Mouse (Mus musculus) thymus, adult 2 months (tissue): ENCODE results near the gene Erbin. TPM values are rescaled to one million over a fixed set of nuclear protein-coding genes. Genes with fewer than 3 reads are reported as not detected.

Experiments used
- DNase-seq: peaks from one replicate; pipeline ENCODE4 v3.0.0; 2021
- H3K27ac ChIP-seq: fragments of 200-500 bp; 2 replicates; pipeline ENCODE4 v1.5.1; 2012; ENCODE audit warnings: low read length, control low read depth; ENCODE audit not compliant: control insufficient read depth, insufficient read depth
- H3K27me3 ChIP-seq: fragments of 200-500 bp; 2 replicates; pipeline ENCODE4 v1.6.1; 2012; ENCODE audit warnings: mild to moderate bottlenecking, low read length, moderate library complexity, mixed read lengths; ENCODE audit not compliant: control insufficient read depth, insufficient read depth
- H3K36me3 ChIP-seq: fragments of 200-500 bp; 2 replicates; pipeline ENCODE4 v1.6.1; 2012; ENCODE audit warnings: mild to moderate bottlenecking, low read length, moderate library complexity; ENCODE audit not compliant: control insufficient read depth, insufficient read depth
- H3K4me1 ChIP-seq: fragments of 200-500 bp; replicated peaks from 2 replicates; pipeline ENCODE4 v1.6.1; 2012; ENCODE audit warnings: low read length; ENCODE audit not compliant: control insufficient read depth, insufficient read depth
- H3K4me3 ChIP-seq: fragments of 200-500 bp; 2 replicates; pipeline ENCODE4 v1.5.1; 2012; ENCODE audit warnings: mild to moderate bottlenecking, low read length, control low read depth, moderate library complexity; ENCODE audit not compliant: control insufficient read depth, insufficient read depth
- CTCF ChIP-seq: fragments of 200-500 bp; IDR thresholded peaks from 2 replicates; pipeline ENCODE4 v1.5.1; 2012; ENCODE audit warnings: mild to moderate bottlenecking, control low read depth, low read length, moderate library complexity, borderline replicate concordance; ENCODE audit not compliant: control insufficient read depth, poor library complexity, insufficient read depth; ENCODE audit errors: extremely low read depth
- POLR2A ChIP-seq: fragments of 200-500 bp; IDR thresholded peaks from 2 replicates; pipeline ENCODE4 v1.6.1; 2012; ENCODE audit warnings: mild to moderate bottlenecking, low read length, control low read depth, moderate library complexity; ENCODE audit not compliant: control insufficient read depth, poor library complexity, insufficient read depth; ENCODE audit errors: extremely low read depth
- WGBS: fragments of 180-500 bp; shearing (Covaris S2); methylation state at CpG from one replicate; pipeline ENCODE4 v1.1.7; 2018; 5-methylcytosine and 5-hydroxymethylcytosine counted together
- polyA plus RNA-seq: library from polyadenylated mRNA; depleted of rRNA; stranded (reverse); fragments of >200 nt; gene quantifications from 2 replicates; pipeline ENCODE4 v1.2.3, GENCODE M21; 2012

Erbin gene
- polyA plus RNA-seq, 1 experiment: 20.4 TPM

- Histone ChIP-seq H3K27ac (no peak overlapping the region), H3K36me3 (no peaks in the 10 kb centered on the region), H3K27me3 (no peaks in the 10 kb centered on the region), H3K4me3 (no peak overlapping the region), H3K4me1 (no peaks in the 10 kb centered on the region)
- TF ChIP-seq CTCF (no peak), POLR2A (no peak)
- 88% methylated on average over 6 of the region's 6 CpGs for WGBS
- DNase-seq: no peak
Measured at GRCm38 (mm10) chr13:103924586-103924985, 4.3 kb upstream of the Erbin start.

- Histone ChIP-seq H3K27ac (no peak overlapping the region), H3K27me3 (no peaks in the 10 kb centered on the region), H3K4me1 (no peaks in the 10 kb centered on the region), H3K4me3 (no peak overlapping the region), H3K36me3 (no peaks in the 10 kb centered on the region)
- no peak for DNase-seq
- WGBS: 98% methylated on average over 6 of the region's 6 CpGs
- no peak for TF ChIP-seq POLR2A
- TF ChIP-seq CTCF: no peak
Measured at GRCm38 (mm10) chr13:103923402-103924065, 3.2 kb upstream of the Erbin start.

- H3K36me3 ChIP-seq: no peaks in the 10 kb centered on the region
- 49% methylated on average over 11 of the region's 11 CpGs for WGBS
- no peaks in the 10 kb centered on the region for H3K27me3 ChIP-seq
- peak overlapping the region; percentile 87 for H3K27ac ChIP-seq
- no peaks in the 10 kb centered on the region for H3K4me1 ChIP-seq
- no peak for TF ChIP-seq CTCF
- no peak for TF ChIP-seq POLR2A
- peak overlapping the region; percentile 52 for H3K4me3 ChIP-seq
- DNase-seq: no peak
Measured at GRCm38 (mm10) chr13:103921831-103922380, 1.6 kb upstream of the Erbin start.

GRCm38 (mm10) chr13:103920933-103921830 is 868 bp upstream of the Erbin start:
- Histone ChIP-seq H3K27me3 (no peaks in the 10 kb centered on the region), H3K36me3 (no peaks in the 10 kb centered on the region), H3K4me1 (no peaks in the 10 kb centered on the region), H3K4me3 (peak overlapping the region; percentile 98), H3K27ac (peak overlapping the region; percentile 87)
- 3% methylated on average over 117 of the region's 125 CpGs for WGBS
- TF ChIP-seq CTCF (peak; percentile 55; the same call in 1 of the 2 replicates), POLR2A (peak; percentile 56)
- DNase-seq: peak; percentile 86

GRCm38 (mm10) chr13:103919956-103920260 is 406 bp downstream of the Erbin start:
- no peaks in the 10 kb centered on the region for H3K4me1 ChIP-seq
- peak overlapping the region; percentile 98 for H3K4me3 ChIP-seq
- H3K27me3 ChIP-seq: no peaks in the 10 kb centered on the region
- H3K36me3 ChIP-seq: no peaks in the 10 kb centered on the region
- WGBS: under 1% methylated on average over 20 of the region's 20 CpGs
- H3K27ac ChIP-seq: peak overlapping the region; percentile 87
- TF ChIP-seq CTCF (no peak), POLR2A (no peak)
- DNase-seq: no peak

GRCm38 (mm10) chr13:103919234-103919955 is 919 bp downstream of the Erbin start:
- H3K36me3 ChIP-seq: no peaks in the 10 kb centered on the region
- H3K4me3 ChIP-seq: peak overlapping the region; percentile 98
- H3K27ac ChIP-seq: peak overlapping the region; percentile 87
- H3K4me1 ChIP-seq: peaks cover under 1% of the 10 kb centered on the region
- H3K27me3 ChIP-seq: no peaks in the 10 kb centered on the region
- TF ChIP-seq CTCF: no peak
- no peak for TF ChIP-seq POLR2A
- WGBS: under 1% methylated on average over 32 of the region's 32 CpGs
- peak; percentile 36 for DNase-seq
